Mouse (Mus musculus) cerebellum, adult 2 months (tissue): Measurements from ENCODE around the gene Hoxb6. TPM values are rescaled to one million over a fixed set of nuclear protein-coding genes. Genes with fewer than 3 reads are reported as not detected.

ENCODE experiments used
- DNase-seq, 2 experiments: peaks; one replicate each; pipeline ENCODE4 v3.0.0; 2021
- H3K27ac ChIP-seq: fragments of 200-500 bp; 2 replicates; pipeline ENCODE4 v1.5.1; 2012; ENCODE audit warnings: low read length, control low read depth, inconsistent platforms; ENCODE audit not compliant: insufficient read depth
- H3K27me3 ChIP-seq: fragments of 200-500 bp; 2 replicates; pipeline ENCODE4 v1.6.1; 2012; ENCODE audit warnings: inconsistent platforms, mild to moderate bottlenecking, low read length, moderate library complexity; ENCODE audit not compliant: control insufficient read depth, insufficient read depth
- H3K4me1 ChIP-seq: fragments of 200-500 bp; 2 replicates; pipeline ENCODE4 v1.6.1; 2011; ENCODE audit warnings: low read length; ENCODE audit not compliant: control insufficient read depth, insufficient read depth
- H3K4me3 ChIP-seq: fragments of 200-500 bp; replicated peaks from 2 replicates; pipeline ENCODE3; 2011; ENCODE audit warnings: mild to moderate bottlenecking, low read depth, low read length, control low read depth; ENCODE audit not compliant: insufficient read depth
- CTCF ChIP-seq: fragments of 200-500 bp; IDR thresholded peaks from 2 replicates; pipeline ENCODE4 v1.5.1; 2011; ENCODE audit warnings: low read depth, mild to moderate bottlenecking, control low read depth, low read length, moderate library complexity, borderline replicate concordance; ENCODE audit not compliant: insufficient read depth
- POLR2A ChIP-seq: fragments of 200-500 bp; IDR thresholded peaks from 2 replicates; pipeline ENCODE4 v1.6.1; 2011; ENCODE audit warnings: low read length, control low read depth, borderline replicate concordance; ENCODE audit not compliant: insufficient read depth
- WGBS: fragments of 180-500 bp; shearing (Covaris S2); methylation state at CpG from one replicate; pipeline ENCODE4 v1.1.7; 2018; 5-methylcytosine and 5-hydroxymethylcytosine counted together
- polyA plus RNA-seq: library from polyadenylated mRNA; depleted of rRNA; stranded (reverse); fragments of >200 nt; gene quantifications from 2 replicates; pipeline ENCODE4 v1.2.3, GENCODE M21; 2012

The Hoxb6 gene
- polyA plus RNA-seq, 1 experiment: 1.5 TPM

- no peak for TF ChIP-seq POLR2A
- TF ChIP-seq CTCF: no peak
- Histone ChIP-seq H3K4me1 (no peaks in the 10 kb centered on the region), H3K4me3 (no peak overlapping the region), H3K27me3 (peaks cover 13% of the 10 kb centered on the region; the same call in 1 of the 2 replicates), H3K27ac (no peak overlapping the region)
- WGBS: 4% methylated on average over 5 of the region's 5 CpGs
- DNase-seq: no peak
These were observed 23.0 kb downstream of the Hoxb6 start for GRCm38 (mm10) chr11:96315344-96315681.

DNA sequence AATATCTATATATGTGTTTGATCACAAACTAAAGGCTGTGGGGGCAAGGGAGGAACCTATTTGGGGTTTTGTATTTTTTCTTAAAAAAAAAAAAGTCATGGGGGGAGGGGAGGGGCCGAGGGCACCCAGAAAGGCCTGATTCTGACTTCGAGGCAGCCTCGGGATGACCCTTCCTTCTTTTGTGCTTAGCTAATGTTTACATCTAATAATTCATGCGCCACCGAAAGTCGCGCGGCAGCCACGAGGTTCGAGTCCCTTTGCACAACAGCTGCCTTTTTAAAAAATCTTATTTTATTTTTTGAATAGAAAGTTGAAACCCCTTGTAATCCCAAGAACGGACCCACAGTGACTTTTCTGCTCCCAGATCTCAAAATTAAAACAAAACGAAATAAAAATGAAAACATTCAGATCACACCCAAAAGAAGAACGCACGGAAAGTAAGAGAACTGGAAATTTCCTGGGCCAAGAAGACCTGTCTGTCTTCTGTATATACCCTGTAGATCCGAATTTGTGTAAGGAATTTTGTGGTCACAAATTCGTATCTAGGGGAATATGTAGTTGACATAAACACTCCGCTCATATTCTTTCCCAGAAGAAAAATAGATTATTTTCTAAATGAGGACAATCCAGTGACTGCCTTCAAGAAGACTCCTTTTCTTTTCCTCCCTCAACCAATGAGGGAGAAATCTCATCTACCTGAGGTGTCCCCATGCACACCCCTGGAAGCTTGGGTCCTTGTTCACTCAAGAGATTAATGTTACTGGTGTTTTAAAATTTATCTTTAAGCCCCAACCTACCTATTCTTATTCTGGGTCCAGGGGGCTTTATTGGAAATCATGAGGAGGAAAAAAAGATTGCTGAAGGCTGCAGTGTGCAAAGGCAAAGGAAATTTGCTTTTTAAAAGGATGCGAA, 24.7 kb downstream of the Hoxb6 start:
- H3K4me1 ChIP-seq: no peaks in the 10 kb centered on the region

DNA sequence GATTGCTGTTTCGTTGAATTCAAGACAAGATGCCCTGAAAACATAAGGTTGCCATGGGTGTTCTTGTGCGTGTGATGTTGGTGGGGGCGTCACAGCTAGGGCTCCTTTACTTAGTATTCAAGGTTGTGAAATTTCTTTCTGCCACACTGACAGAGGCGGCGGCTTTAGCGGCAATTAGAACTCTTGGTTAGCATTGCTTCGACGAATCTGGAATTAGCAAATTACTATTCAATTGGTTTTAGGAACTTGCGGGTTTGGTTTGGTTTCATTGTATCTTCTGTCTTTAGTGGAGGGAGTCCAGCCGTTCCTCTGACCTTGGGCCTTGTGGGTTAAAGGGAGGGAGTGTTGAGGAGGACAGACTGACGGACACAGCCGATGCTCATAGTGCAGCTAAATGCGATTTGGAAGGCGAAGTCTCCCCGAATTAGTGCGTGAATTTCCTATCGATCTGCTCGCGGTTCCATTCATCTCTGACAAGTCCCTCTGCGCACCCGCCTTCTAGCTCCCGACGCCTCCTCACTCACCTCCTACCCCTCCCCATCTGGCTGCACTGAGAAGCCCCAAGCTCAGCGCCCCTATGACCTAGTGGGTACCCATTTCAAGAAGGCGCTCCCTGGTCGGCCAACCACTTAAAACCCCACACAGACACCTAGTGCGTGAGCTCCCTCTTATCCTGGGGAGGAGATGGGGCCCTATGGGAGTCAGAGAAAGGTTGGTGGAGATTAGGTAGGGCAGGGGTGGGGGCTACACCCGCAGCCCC, 25.5 kb downstream of the Hoxb6 start, which contains the start of gene Hoxb4:
Hoxb4 (plus strand) TSS at position 660 of the 760 bp plus-strand sequence.
- no peak within 1 kb of the TSS for H3K27ac ChIP-seq
- DNase-seq: no peak
- peaks cover 13% of the 10 kb centered on the region; the same call in 1 of the 2 replicates for H3K27me3 ChIP-seq
- H3K4me1 ChIP-seq: no peaks in the 10 kb centered on the region
- TF ChIP-seq POLR2A: no peak
- no peak for TF ChIP-seq CTCF
- H3K4me3 ChIP-seq: no peak within 1 kb of the TSS
- WGBS: 3% methylated on average over 28 of the region's 28 CpGs

More for the DNA sequence above, 24.7 kb downstream of the Hoxb6 start:
- Histone ChIP-seq H3K4me3 (no peak overlapping the region), H3K27ac (no peak overlapping the region), H3K27me3 (peaks cover 15% of the 10 kb centered on the region; the same call in 1 of the 2 replicates)
- TF ChIP-seq CTCF (no peak), POLR2A (no peak)
- no peak for DNase-seq
- 6% methylated on average over 18 of the region's 18 CpGs for WGBS

GRCm38 (mm10) chr11:96318368-96319070, 26.2 kb downstream of the Hoxb6 start:
- WGBS: under 1% methylated on average over 45 of the region's 45 CpGs
- TF ChIP-seq CTCF (no peak), POLR2A (no peak)
- H3K27ac ChIP-seq: no peak overlapping the region
- H3K4me3 ChIP-seq: no peak overlapping the region
- H3K4me1 ChIP-seq: no peaks in the 10 kb centered on the region
- peaks cover 14% of the 10 kb centered on the region; the same call in 1 of the 2 replicates for H3K27me3 ChIP-seq
- no peak for DNase-seq

GRCm38 (mm10) chr11:96319071-96319902, 27.0 kb downstream of the Hoxb6 start:
- Histone ChIP-seq H3K27ac (no peak overlapping the region), H3K4me3 (no peak overlapping the region), H3K27me3 (peaks cover 14% of the 10 kb centered on the region; the same call in 1 of the 2 replicates), H3K4me1 (no peaks in the 10 kb centered on the region)
- WGBS: 2% methylated on average over 34 of the region's 34 CpGs
- TF ChIP-seq POLR2A: no peak
- TF ChIP-seq CTCF: no peak
- DNase-seq: no peak

DNA sequence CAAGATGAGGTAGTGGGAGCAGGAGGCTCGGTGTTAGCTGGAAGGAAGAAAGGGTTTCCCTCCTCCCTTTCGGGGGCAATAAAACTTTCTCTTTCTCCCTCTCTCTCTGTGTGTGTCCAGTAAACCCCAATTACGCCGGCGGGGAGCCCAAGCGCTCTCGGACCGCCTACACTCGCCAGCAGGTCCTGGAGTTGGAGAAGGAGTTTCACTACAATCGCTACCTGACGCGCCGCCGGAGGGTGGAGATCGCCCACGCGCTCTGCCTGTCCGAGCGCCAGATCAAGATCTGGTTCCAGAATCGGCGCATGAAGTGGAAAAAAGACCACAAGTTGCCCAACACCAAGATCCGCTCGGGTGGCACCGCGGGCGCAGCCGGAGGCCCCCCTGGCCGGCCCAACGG, 27.6 kb downstream of the Hoxb6 start:
- no peak for DNase-seq
- Histone ChIP-seq H3K4me1 (no peaks in the 10 kb centered on the region), H3K27ac (no peak overlapping the region), H3K27me3 (peaks cover 14% of the 10 kb centered on the region; the same call in 1 of the 2 replicates), H3K4me3 (no peak overlapping the region)
- under 1% methylated on average over 29 of the region's 29 CpGs for WGBS
- TF ChIP-seq POLR2A: no peak
- no peak for TF ChIP-seq CTCF
